Mouse (Mus musculus): Measurements from ENCODE around the gene Olfr1023. TPM values are rescaled to one million over a fixed set of nuclear protein-coding genes. Genes with fewer than 3 reads are reported as not detected.

Gene Olfr1023
- polyA plus RNA-seq (2012; ENCODE audit: low replicate concordance) = not detected in 2 replicates

GRCm38 (mm10) chr2:85885340-85885739, at the start of gene Olfr1023:
Gene Olfr1023 (plus strand): TSS chr2:85885640.

DNA sequence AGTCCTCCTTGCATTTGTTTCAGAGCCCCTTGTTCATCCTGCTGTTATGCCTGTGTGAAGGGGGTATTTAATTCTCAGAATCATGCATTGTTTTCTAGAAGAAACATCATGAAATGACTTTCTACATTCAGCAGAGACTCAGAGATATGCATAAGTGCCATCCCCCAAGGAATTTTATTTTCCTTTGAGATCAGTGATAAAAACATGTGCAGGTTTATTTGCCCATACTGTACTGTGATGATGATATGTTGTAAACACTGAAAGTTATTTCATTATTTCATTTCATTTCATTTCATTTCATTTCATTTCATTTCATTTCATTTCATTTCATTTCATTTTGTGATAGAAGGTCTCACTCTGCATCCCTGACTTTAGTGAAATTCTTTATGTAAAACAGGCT, 40.1 kb upstream of the Olfr1023 start, which contains the start of gene Olfr1019:
Olfr1019 (minus strand) TSS at position 101 of the 400 bp plus-strand sequence.

DNA sequence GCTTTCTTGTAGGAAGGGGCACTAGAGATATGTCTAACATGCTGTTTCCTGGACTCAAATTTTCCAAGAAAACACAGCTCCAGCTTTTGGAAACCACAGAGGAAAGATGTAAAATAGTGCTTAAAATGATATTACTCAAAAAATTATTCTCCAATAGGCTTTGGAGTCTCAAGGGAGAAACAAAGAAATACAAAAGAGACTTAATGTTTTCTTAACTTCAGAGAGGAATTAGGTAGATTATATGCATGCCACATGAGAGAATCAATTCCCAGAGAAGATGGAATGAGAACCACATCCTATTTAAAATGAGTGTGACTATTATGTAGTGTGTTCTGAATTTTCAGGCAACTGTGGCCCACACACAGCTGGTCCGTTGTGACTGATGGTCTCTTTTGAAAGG, 38.7 kb upstream of the Olfr1023 start, which contains the start of gene Olfr1020:
Olfr1020 (plus strand) TSS at position 301 of the 400 bp plus-strand sequence.

DNA sequence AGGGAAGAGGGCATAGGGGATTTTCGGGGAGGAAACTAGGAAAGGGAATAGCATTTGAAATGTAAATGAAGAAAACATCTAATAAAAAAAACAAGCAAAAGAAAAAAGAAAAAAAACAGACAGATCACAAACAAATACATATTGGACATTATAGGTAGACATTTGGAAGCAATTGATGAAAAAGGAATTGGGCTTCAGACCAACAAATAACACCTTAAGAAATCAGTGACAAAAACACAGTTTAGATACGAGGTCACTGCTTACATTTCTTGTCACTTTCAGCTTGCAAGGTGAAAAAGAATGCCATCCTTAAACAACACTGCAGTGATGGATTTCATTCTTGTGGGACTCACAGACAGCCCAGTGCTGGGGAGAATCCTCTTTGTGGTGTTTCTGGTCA, 17.1 kb upstream of the Olfr1023 start, which contains the start of gene Olfr1022:
Olfr1022 (plus strand) TSS at position 301 of the 400 bp plus-strand sequence.

GRCm38 (mm10) chr2:85904952-85905351, 19.5 kb downstream of the Olfr1023 start, which contains the start of gene Olfr1024:
Gene Olfr1024 (minus strand): TSS chr2:85905052.

GRCm38 (mm10) chr2:85914893-85915292, 29.5 kb downstream of the Olfr1023 start, which contains the start of gene Olfr1025-ps1:
Gene Olfr1025-ps1 (plus strand): TSS chr2:85915193.

DNA sequence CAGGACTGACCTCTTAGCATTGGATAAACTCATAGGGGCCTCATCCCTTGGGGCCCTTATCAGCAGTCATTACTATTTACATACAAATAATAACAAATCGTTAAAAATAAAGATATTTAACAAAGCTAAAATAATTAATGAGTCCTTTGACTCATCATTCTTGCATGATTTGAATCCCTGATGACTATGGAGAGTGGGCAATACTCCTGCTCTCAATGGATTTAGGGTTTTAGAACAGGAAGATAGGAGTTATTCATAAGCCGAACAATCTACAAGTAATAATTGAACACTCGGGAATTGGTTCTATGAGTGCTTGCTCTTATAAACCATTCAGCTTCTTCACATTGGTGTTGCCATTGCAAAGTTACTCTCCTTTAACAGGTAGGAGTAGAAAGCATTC, 35.8 kb downstream of the Olfr1023 start, which contains the start of gene Olfr1026:
Olfr1026 (plus strand) TSS at position 301 of the 400 bp plus-strand sequence.

Other genes with a start within 250 kb of the Olfr1023 start
- gene Olfr1002, start 234.9 kb upstream of the Olfr1023 start, polyA plus RNA-seq (2012; ENCODE audit: low replicate concordance) = not detected in 2 replicates
- gene Olfr154, start 221.2 kb upstream of the Olfr1023 start, polyA plus RNA-seq (2012; ENCODE audit: low replicate concordance) = not detected in 2 replicates
- not detected in 2 replicates for gene Olfr1006, start 206.9 kb upstream of the Olfr1023 start, polyA plus RNA-seq (2012; ENCODE audit: low replicate concordance)
- not detected in 2 replicates for gene Olfr1008, start 196.2 kb upstream of the Olfr1023 start, polyA plus RNA-seq (2012; ENCODE audit: low replicate concordance)
- gene Olfr1009, start 170.2 kb upstream of the Olfr1023 start, polyA plus RNA-seq (2012; ENCODE audit: low replicate concordance) = 0.12 TPM in 1 of 2 replicates, not detected in the other
- not detected in 2 replicates for gene Olfr1012, start 122.9 kb upstream of the Olfr1023 start, polyA plus RNA-seq (2012; ENCODE audit: low replicate concordance)
- gene Olfr1013, start 118.5 kb upstream of the Olfr1023 start, polyA plus RNA-seq (2012; ENCODE audit: low replicate concordance) = not detected in 2 replicates
- gene Olfr1014, start 112.9 kb upstream of the Olfr1023 start, polyA plus RNA-seq (2012; ENCODE audit: low replicate concordance) = not detected in 2 replicates
- not detected in 2 replicates for gene Olfr1015, start 103.6 kb upstream of the Olfr1023 start, polyA plus RNA-seq (2012; ENCODE audit: low replicate concordance)
- not detected in 2 replicates for gene Olfr1016, start 83.1 kb upstream of the Olfr1023 start, polyA plus RNA-seq (2012; ENCODE audit: low replicate concordance)
- gene Olfr1018, start 67.2 kb upstream of the Olfr1023 start, polyA plus RNA-seq (2012; ENCODE audit: low replicate concordance) = not detected in 2 replicates
- gene Olfr1019, start 40.2 kb upstream of the Olfr1023 start, polyA plus RNA-seq (2012; ENCODE audit: low replicate concordance) = not detected in 2 replicates
- not detected in 2 replicates for gene Olfr1020, start 38.6 kb upstream of the Olfr1023 start, polyA plus RNA-seq (2012; ENCODE audit: low replicate concordance)
- gene Olfr1022, start 17.0 kb upstream of the Olfr1023 start, polyA plus RNA-seq (2012; ENCODE audit: low replicate concordance) = not detected in 2 replicates
- not detected in 2 replicates for gene Olfr1024, start 19.4 kb downstream of the Olfr1023 start, polyA plus RNA-seq (2012; ENCODE audit: low replicate concordance)
- not detected in 2 replicates for gene Olfr1025-ps1, start 29.6 kb downstream of the Olfr1023 start, polyA plus RNA-seq (2012; ENCODE audit: low replicate concordance)
- not detected in 2 replicates for gene Olfr1026, start 35.9 kb downstream of the Olfr1023 start, polyA plus RNA-seq (2012; ENCODE audit: low replicate concordance)
- gene Olfr1028, start 64.8 kb downstream of the Olfr1023 start, polyA plus RNA-seq (2012; ENCODE audit: low replicate concordance) = not detected in 2 replicates
- not detected in 2 replicates for gene Olfr1029, start 88.3 kb downstream of the Olfr1023 start, polyA plus RNA-seq (2012; ENCODE audit: low replicate concordance)
- not detected in 2 replicates for gene Olfr1030, start 93.6 kb downstream of the Olfr1023 start, polyA plus RNA-seq (2012; ENCODE audit: low replicate concordance)
- gene Olfr1031, start 104.7 kb downstream of the Olfr1023 start, polyA plus RNA-seq (2012; ENCODE audit: low replicate concordance) = not detected in 2 replicates
- gene Olfr1032, start 119.9 kb downstream of the Olfr1023 start, polyA plus RNA-seq (2012; ENCODE audit: low replicate concordance) = not detected in 2 replicates
- not detected in 2 replicates for gene Olfr1033, start 135.0 kb downstream of the Olfr1023 start, polyA plus RNA-seq (2012; ENCODE audit: low replicate concordance)
- not detected in 2 replicates for gene Olfr1034, start 160.2 kb downstream of the Olfr1023 start, polyA plus RNA-seq (2012; ENCODE audit: low replicate concordance)
- gene Olfr1036, start 188.4 kb downstream of the Olfr1023 start, polyA plus RNA-seq (2012; ENCODE audit: low replicate concordance) = not detected in 2 replicates
- not detected in 2 replicates for gene Olfr1037, start 201.7 kb downstream of the Olfr1023 start, polyA plus RNA-seq (2012; ENCODE audit: low replicate concordance)